Mouse (Mus musculus) urinary bladder, adult 18-20 months (tissue): ENCODE results near the gene Dthd1.

Source experiments
- DNase-seq, 2 experiments: peaks; one replicate each; pipeline ENCODE4 v3.0.0; 2022; ENCODE audit warnings: low spot score in 2 of 2, mixed read lengths in 2 of 2

The Dthd1 gene

GRCm38 (mm10) chr5:62813402-62814071, at the start of gene Dthd1:
Gene Dthd1, plus strand, starts transcription at chr5:62813823.
- no peak for DNase-seq

GRCm38 (mm10) chr5:62764161-62764560, 49.5 kb upstream of the Dthd1 start:
- no peak for DNase-seq

- peak in 1 of 2 experiments; percentile 1 for DNase-seq
Measured at GRCm38 (mm10) chr5:62765459-62765783, 48.2 kb upstream of the Dthd1 start.

GRCm38 (mm10) chr5:62765784-62766701, 47.6 kb upstream of the Dthd1 start, which contains the start of gene Arap2:
Gene Arap2, minus strand, starts transcription at chr5:62766159.
- peak; percentile 65 to 76 for DNase-seq

- DNase-seq, result no peak
Measured at GRCm38 (mm10) chr5:62771775-62772599, 41.6 kb upstream of the Dthd1 start.

- no peak for DNase-seq
Measured at GRCm38 (mm10) chr5:62777804-62778203, 35.8 kb upstream of the Dthd1 start.

GRCm38 (mm10) chr5:62778682-62779081, 34.9 kb upstream of the Dthd1 start:
- DNase-seq, result no peak

GRCm38 (mm10) chr5:62786809-62787208, 26.8 kb upstream of the Dthd1 start:
- no peak for DNase-seq

GRCm38 (mm10) chr5:62790921-62791564, 22.6 kb upstream of the Dthd1 start:
- no peak for DNase-seq

GRCm38 (mm10) chr5:62792776-62793175, 20.8 kb upstream of the Dthd1 start:
- DNase-seq, result no peak

- DNase-seq, result no peak
Measured at GRCm38 (mm10) chr5:62814072-62814414, 420 bp downstream of the Dthd1 start.

- no peak for DNase-seq
Measured at GRCm38 (mm10) chr5:62815741-62816140, 2.1 kb downstream of the Dthd1 start.

- no peak for DNase-seq
Measured at GRCm38 (mm10) chr5:62819567-62819966, 5.9 kb downstream of the Dthd1 start.

GRCm38 (mm10) chr5:62820363-62821271, 7.0 kb downstream of the Dthd1 start:
- no peak for DNase-seq

- no peak for DNase-seq
Measured at GRCm38 (mm10) chr5:62842955-62843730, 29.5 kb downstream of the Dthd1 start.

GRCm38 (mm10) chr5:62846571-62847131, 33.0 kb downstream of the Dthd1 start:
- DNase-seq, result no peak

- DNase-seq, result no peak
Measured at GRCm38 (mm10) chr5:62851337-62851736, 37.7 kb downstream of the Dthd1 start.

- DNase-seq, result no peak
Measured at GRCm38 (mm10) chr5:62854361-62854844, 40.8 kb downstream of the Dthd1 start.

- DNase-seq, result no peak
Measured at GRCm38 (mm10) chr5:62857502-62857901, 43.9 kb downstream of the Dthd1 start.
